Mouse (Mus musculus): Measurements from ENCODE around the gene Cdon. TPM values are rescaled to one million over a fixed set of nuclear protein-coding genes. Genes with fewer than 3 reads are reported as not detected.

The Cdon gene
- polyA plus RNA-seq, 1 experiment from 2014 or later = 1.9 TPM

DNA sequence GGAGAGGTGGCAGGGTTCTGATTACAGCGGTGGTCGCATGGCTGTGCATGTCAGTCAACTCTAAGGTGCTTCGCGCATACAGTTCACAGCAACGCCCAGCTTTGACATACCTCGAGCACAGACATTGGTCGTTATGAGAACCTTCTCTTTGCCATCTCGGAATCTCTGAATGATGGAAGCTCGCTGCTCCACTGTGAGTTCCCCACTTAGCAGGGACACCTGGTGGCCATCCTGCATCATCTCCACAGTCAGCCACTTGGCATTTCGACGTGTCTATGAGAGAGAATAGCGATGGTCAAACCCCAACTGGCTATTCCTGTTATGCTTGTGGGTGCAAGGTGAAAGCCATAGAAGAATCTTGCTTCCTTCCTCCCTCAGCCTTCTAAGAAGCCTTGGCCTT lies 124.8 kb downstream of the Cdon start:
- Histone ChIP-seq H3K4me1 (replicated peaks; ENCODE audit: control insufficient read depth, insufficient read depth, low read length) (no peaks in the 10 kb centered on the region), H3K9me3 (ENCODE audit: control insufficient read depth) (no peaks in the 10 kb centered on the region), H3K4me2 (replicated peaks; ENCODE audit: low read depth) (no peak overlapping the region), H3K27ac (ENCODE audit: low read depth, low read length) (no peak overlapping the region), H3K4me3 (ENCODE audit: low read depth, low read length) (no peak overlapping the region), H3K27me3 (replicated peaks; ENCODE audit: control insufficient read depth, insufficient read depth, low read length) (no peaks in the 10 kb centered on the region), H3K9ac (ENCODE audit: low read depth, low read length) (no peak overlapping the region), H3K36me3 (ENCODE audit: control insufficient read depth, insufficient read depth) (no peaks in the 10 kb centered on the region)
- ATAC-seq = no peak
- 65% methylated on average over 12 of the region's 12 CpGs for WGBS
- peak; percentile 57 for TF ChIP-seq CTCF (IDR thresholded peaks at IDR 0.05; ENCODE audit: low read depth)

DNA sequence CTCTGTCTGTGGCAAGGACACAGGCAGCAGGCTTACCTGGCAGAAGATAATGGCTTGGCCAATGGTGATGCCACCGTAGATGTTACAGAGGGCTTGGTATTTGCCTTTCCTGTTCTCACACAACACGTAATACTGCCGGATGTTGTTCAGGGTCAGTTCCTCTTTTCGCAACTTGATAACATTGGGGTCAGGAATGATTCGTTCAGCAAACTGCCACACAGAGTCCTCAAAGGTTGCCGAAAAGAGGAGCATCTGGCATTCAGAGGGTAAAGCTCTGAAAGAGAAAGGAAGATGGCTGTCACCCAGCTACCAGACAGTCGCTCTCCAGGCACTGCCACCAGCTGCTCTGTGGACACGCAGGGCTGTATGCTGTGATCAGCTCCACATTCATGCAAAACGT lies 125.8 kb downstream of the Cdon start:
- Histone ChIP-seq H3K9ac (ENCODE audit: low read depth, low read length) (no peak overlapping the region), H3K4me3 (ENCODE audit: low read depth, low read length) (no peak overlapping the region), H3K9me3 (ENCODE audit: control insufficient read depth) (no peaks in the 10 kb centered on the region), H3K4me1 (replicated peaks; ENCODE audit: control insufficient read depth, insufficient read depth, low read length) (no peaks in the 10 kb centered on the region), H3K36me3 (ENCODE audit: control insufficient read depth, insufficient read depth) (no peaks in the 10 kb centered on the region), H3K27me3 (replicated peaks; ENCODE audit: control insufficient read depth, insufficient read depth, low read length) (no peaks in the 10 kb centered on the region), H3K27ac (ENCODE audit: low read depth, low read length) (no peak overlapping the region), H3K4me2 (replicated peaks; ENCODE audit: low read depth) (no peak overlapping the region)
- TF ChIP-seq CTCF (IDR thresholded peaks at IDR 0.05; ENCODE audit: low read depth) = no peak
- ATAC-seq = no peak
- WGBS = 78% methylated on average over 9 of the region's 9 CpGs

DNA sequence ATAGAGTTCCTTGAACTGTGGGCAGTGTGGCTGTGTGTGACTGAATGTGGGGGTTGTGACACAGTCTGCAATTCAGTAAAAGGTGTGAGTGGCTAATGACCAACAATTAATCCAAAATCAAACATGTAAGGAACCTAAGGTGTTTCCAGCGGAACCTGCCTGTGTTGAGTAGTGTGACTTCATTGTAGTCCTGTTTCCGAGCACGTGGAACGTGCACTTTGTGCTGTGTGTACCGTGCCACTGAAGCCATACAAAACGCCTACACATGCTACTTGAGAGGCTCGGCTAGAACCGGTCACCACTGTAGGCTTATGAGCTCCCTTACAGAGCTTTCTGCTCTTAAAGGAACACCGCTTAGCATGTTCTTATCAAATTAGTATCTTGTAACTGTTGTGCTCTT lies 127.5 kb downstream of the Cdon start:
- Histone ChIP-seq H3K27me3 (replicated peaks; ENCODE audit: control insufficient read depth, insufficient read depth, low read length) (no peaks in the 10 kb centered on the region), H3K27ac (ENCODE audit: low read depth, low read length) (no peak overlapping the region), H3K36me3 (ENCODE audit: control insufficient read depth, insufficient read depth) (no peaks in the 10 kb centered on the region), H3K9me3 (ENCODE audit: control insufficient read depth) (no peaks in the 10 kb centered on the region), H3K4me2 (replicated peaks; ENCODE audit: low read depth) (no peak overlapping the region), H3K9ac (ENCODE audit: low read depth, low read length) (no peak overlapping the region), H3K4me1 (replicated peaks; ENCODE audit: control insufficient read depth, insufficient read depth, low read length) (no peaks in the 10 kb centered on the region), H3K4me3 (ENCODE audit: low read depth, low read length) (no peak overlapping the region)
- WGBS = 76% methylated on average over 9 of the region's 9 CpGs
- ATAC-seq = no peak
- no peak for TF ChIP-seq CTCF (IDR thresholded peaks at IDR 0.05; ENCODE audit: low read depth)

DNA sequence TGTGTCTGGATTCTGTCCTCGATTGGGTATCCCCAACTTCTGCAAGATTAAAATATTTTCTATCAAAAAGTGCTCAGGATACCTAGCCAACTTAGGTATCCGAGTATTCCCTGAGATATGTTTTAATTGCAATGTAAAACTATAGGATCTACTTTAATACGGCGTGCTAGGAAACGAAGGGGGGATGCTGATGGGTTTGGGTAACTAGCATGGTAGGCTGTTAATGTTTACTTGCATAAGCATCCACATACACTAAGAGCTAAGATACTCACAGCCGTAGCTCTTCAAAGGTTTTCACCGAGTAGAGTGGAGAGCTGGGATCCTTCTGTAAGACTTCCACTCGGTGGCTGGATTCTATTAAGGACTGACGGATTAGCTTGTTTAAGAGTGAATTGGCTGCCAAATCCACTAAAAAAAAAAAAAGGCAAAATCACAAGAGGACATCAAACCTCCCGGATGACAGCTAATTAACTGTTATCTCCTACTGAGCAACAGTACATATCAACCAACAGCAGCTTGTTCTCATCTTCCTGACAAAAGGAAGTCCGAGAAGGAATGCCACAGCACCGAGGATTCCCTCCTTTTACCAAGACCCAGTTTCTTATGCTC lies 135.7 kb downstream of the Cdon start:
- no peak for TF ChIP-seq CTCF (IDR thresholded peaks at IDR 0.05; ENCODE audit: low read depth)
- H3K27me3 ChIP-seq (replicated peaks; ENCODE audit: control insufficient read depth, insufficient read depth, low read length) = peaks cover 14% of the 10 kb centered on the region
- H3K9ac ChIP-seq (ENCODE audit: low read depth, low read length) = no peak overlapping the region
- ATAC-seq = no peak
- H3K9me3 ChIP-seq (ENCODE audit: control insufficient read depth) = no peaks in the 10 kb centered on the region
- no peak overlapping the region for H3K27ac ChIP-seq (ENCODE audit: low read depth, low read length)
- WGBS = 65% methylated on average over 12 of the region's 12 CpGs
- peaks cover 3% of the 10 kb centered on the region; the same call in 1 of the 2 replicates for H3K36me3 ChIP-seq (ENCODE audit: control insufficient read depth, insufficient read depth)
- peaks cover 11% of the 10 kb centered on the region; the same call in 1 of the 2 replicates for H3K4me1 ChIP-seq (replicated peaks; ENCODE audit: control insufficient read depth, insufficient read depth, low read length)
- H3K4me2 ChIP-seq (replicated peaks; ENCODE audit: low read depth) = no peak overlapping the region
- H3K4me3 ChIP-seq (ENCODE audit: low read depth, low read length) = no peak overlapping the region

Other genes with a start within 250 kb of the Cdon start
- 25.7 and 26.1 TPM in 2 replicates for gene Dcps, start 245.1 kb upstream of the Cdon start, polyA plus RNA-seq (2015; fragmentation: Nextera tagmentation; extraction: Ambion mirVana)
- gene Srpr, start 221.0 kb upstream of the Cdon start, polyA plus RNA-seq (2015; fragmentation: Nextera tagmentation; extraction: Ambion mirVana) = 118 and 130 TPM in 2 replicates
- 9.7 and 10.0 TPM in 2 replicates for gene Tirap, start 220.8 kb upstream of the Cdon start, polyA plus RNA-seq (2015; fragmentation: Nextera tagmentation; extraction: Ambion mirVana)
- 20.3 and 20.4 TPM in 2 replicates for gene Foxred1, start 210.1 kb upstream of the Cdon start, polyA plus RNA-seq (2015; fragmentation: Nextera tagmentation; extraction: Ambion mirVana)
- 73.5 and 80.7 TPM in 2 replicates for gene Fam118b, start 153.3 kb upstream of the Cdon start, polyA plus RNA-seq (2015; fragmentation: Nextera tagmentation; extraction: Ambion mirVana)
- gene Rpusd4, start 153.3 kb upstream of the Cdon start, polyA plus RNA-seq (2015; fragmentation: Nextera tagmentation; extraction: Ambion mirVana) = 16.3 and 16.6 TPM in 2 replicates
- not detected in 2 replicates for gene Gm1113, start 97.1 kb downstream of the Cdon start, polyA plus RNA-seq (2015; fragmentation: Nextera tagmentation; extraction: Ambion mirVana)
- gene Ddx25, start 137.4 kb downstream of the Cdon start, polyA plus RNA-seq (2015; fragmentation: Nextera tagmentation; extraction: Ambion mirVana) = 0.27 and 0.50 TPM in 2 replicates
- 6.5 and 6.6 TPM in 2 replicates for gene Pus3, start 137.5 kb downstream of the Cdon start, polyA plus RNA-seq (2015; fragmentation: Nextera tagmentation; extraction: Ambion mirVana)
- gene Pate2, start 149.2 kb downstream of the Cdon start, polyA plus RNA-seq (2015; fragmentation: Nextera tagmentation; extraction: Ambion mirVana) = 0.27 and 0.31 TPM in 2 replicates
- 4.2 and 4.9 TPM in 2 replicates for gene Hyls1, start 149.3 kb downstream of the Cdon start, polyA plus RNA-seq (2015; fragmentation: Nextera tagmentation; extraction: Ambion mirVana)
- gene Pate4, start 190.8 kb downstream of the Cdon start, polyA plus RNA-seq (2015; fragmentation: Nextera tagmentation; extraction: Ambion mirVana) = not detected in 2 replicates
- not detected in 2 replicates for gene Pate3, start 227.1 kb downstream of the Cdon start, polyA plus RNA-seq (2015; fragmentation: Nextera tagmentation; extraction: Ambion mirVana)